Mouse (Mus musculus) c-Kit-positive CD71-negative TER-119-negative erythroid progenitor cells, embryonic 14.5 days (primary cell): ENCODE data around the gene Olfr316.

ENCODE experiments used
- DNase-seq: peaks from one replicate; pipeline ENCODE4 v3.0.0-alpha.2; 2013; ENCODE audit warnings: low read depth

Gene Olfr316

GRCm38 (mm10) chr11:58804393-58804792 lies 51.9 kb downstream of the Olfr316 start:
- no peak for DNase-seq
